ENCODE assay signal across 31 mouse cellular contexts in the genomic region with DNA sequence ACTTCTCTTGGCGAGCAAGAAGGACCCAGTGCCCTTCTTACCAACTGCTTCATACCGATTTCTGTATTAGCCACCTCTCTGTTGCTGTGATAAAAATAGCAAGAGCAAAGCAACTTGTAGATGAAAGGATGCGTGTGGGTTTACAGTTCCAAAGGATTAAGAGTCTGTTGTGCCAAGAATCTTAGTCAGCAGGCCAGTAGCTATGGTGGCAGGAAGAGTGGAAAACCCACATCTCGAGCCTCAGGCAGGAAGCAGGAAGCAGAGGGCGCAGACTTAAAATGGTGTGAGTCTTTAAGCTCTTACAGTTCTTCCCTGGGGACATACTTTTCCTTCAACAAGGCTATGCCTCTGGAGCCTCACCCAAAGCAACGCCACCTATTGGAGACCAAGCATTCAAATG. TPM values are rescaled to one million over a fixed set of nuclear protein-coding genes. Genes with fewer than 3 reads are reported as not detected.
"Had no signal": no experiment of that assay in that cellular context is flagged by ENCODE, and none has a peak within 500 bp of the region (broad histone marks: within the 10 kb centered on the region; RNA-seq: fewer than 3 reads in every experiment).

No protein-coding gene starts in this region.

- H3K4me2 ChIP-seq: intestine, embryonic 15.5 days; limb, embryonic 12.5 days; limb, embryonic 15.5 days; liver, embryonic 11.5 days; lung, embryonic 14.5 days; midbrain, embryonic 11.5 days had no signal

- H3K9me3 ChIP-seq: intestine, embryonic 15.5 days; limb, embryonic 12.5 days; limb, embryonic 15.5 days had no signal

- H3K4me1 ChIP-seq: intestine, embryonic 15.5 days had no signal

- H3K36me3 ChIP-seq: intestine, embryonic 15.5 days; limb, embryonic 12.5 days; limb, embryonic 15.5 days had no signal

- H3K27me3 ChIP-seq: intestine, embryonic 15.5 days; limb, embryonic 12.5 days; limb, embryonic 15.5 days had no signal

- H3K27ac ChIP-seq: intestine, embryonic 15.5 days; layer of hippocampus, adult 2 months; limb, embryonic 12.5 days; limb, embryonic 15.5 days; liver, embryonic 14.5 days; macrophage; stomach, postnatal 0 days had no signal

- H3K9ac ChIP-seq: intestine, embryonic 15.5 days; limb, embryonic 12.5 days; limb, embryonic 15.5 days; liver, embryonic 14.5 days; liver, postnatal 0 days; lung, embryonic 14.5 days had no signal

- DNase-seq: kidney, adult 18-20 months; kidney, adult 9 months; kidney, postnatal 14 days; layer of hippocampus, adult 9-11 months; left cerebral cortex, postnatal 4 days; liver, postnatal 0 days; midbrain, embryonic 14.5 days; right cerebral cortex, postnatal 4 days; thymus, adult 2 months; thymus, postnatal 14 days; thymus, postnatal 4 days had no signal

- H3K4me3 ChIP-seq: intestine, embryonic 15.5 days; layer of hippocampus, adult 2 months; limb, embryonic 12.5 days; limb, embryonic 15.5 days had no signal

- ATAC-seq: intestine, embryonic 15.5 days; liver, postnatal 0 days had no signal

RNA-seq across cellular contexts. Expression of a gene that starts 1.1 kb away (rescaled TPM):
- polyA plus RNA-seq: intestine, embryonic 15.5 days; kidney, embryonic 16.5 days; limb, embryonic 15.5 days; liver, embryonic 11.5 days; liver, postnatal 0 days; macrophage; stomach, embryonic 14.5 days; stomach, postnatal 0 days had no signal

RNA-seq across cellular contexts. Expression of a gene that starts 13.9 kb away (rescaled TPM):
- total RNA-seq: layer of hippocampus, adult 2 months; layer of hippocampus, postnatal 25 days; left cerebral cortex, adult 18-20 months; midbrain, postnatal 0 days had no signal
- polyA plus RNA-seq: intestine, embryonic 15.5 days; kidney, embryonic 16.5 days; limb, embryonic 12.5 days; limb, embryonic 15.5 days; liver, embryonic 11.5 days; liver, postnatal 0 days; lung, embryonic 14.5 days; lung, postnatal 0 days; macrophage; midbrain, embryonic 11.5 days; midbrain, embryonic 14.5 days; midbrain, postnatal 0 days; neural tube, embryonic 11.5 days; neural tube, embryonic 14.5 days; stomach, embryonic 14.5 days; stomach, postnatal 0 days had no signal

RNA-seq across cellular contexts. Expression of a gene that starts 33.4 kb away (rescaled TPM):
- total RNA-seq: left cerebral cortex, postnatal 14 days; left cerebral cortex, postnatal 4 days; megakaryocyte-erythroid progenitor cell, adult 5-6 weeks had no signal
- polyA plus RNA-seq: intestine, embryonic 15.5 days; kidney, embryonic 16.5 days; limb, embryonic 12.5 days; limb, embryonic 15.5 days; liver, embryonic 11.5 days; liver, embryonic 14.5 days; liver, postnatal 0 days; lung, embryonic 14.5 days; lung, postnatal 0 days; macrophage; midbrain, embryonic 14.5 days; midbrain, postnatal 0 days; neural tube, embryonic 11.5 days; neural tube, embryonic 14.5 days; stomach, embryonic 14.5 days; stomach, postnatal 0 days had no signal

RNA-seq across cellular contexts. Expression of a gene that starts 35.3 kb away (rescaled TPM):
- total RNA-seq: midbrain, postnatal 0 days had no signal
- polyA plus RNA-seq: intestine, embryonic 15.5 days; kidney, embryonic 16.5 days; limb, embryonic 12.5 days; limb, embryonic 15.5 days; liver, embryonic 14.5 days; lung, embryonic 14.5 days; macrophage; midbrain, embryonic 11.5 days; midbrain, embryonic 14.5 days; midbrain, postnatal 0 days; neural tube, embryonic 11.5 days; stomach, postnatal 0 days had no signal
